Mouse (Mus musculus) C2C12 (cell line): ENCODE results near the gene 2010111I01Rik.

Source experiments
- CTCF ChIP-seq: IDR thresholded peaks from one replicate; pipeline ENCODE4 v1.5.1; 2011; ENCODE audit not compliant: control insufficient read depth, insufficient read depth, insufficient read length
- MYOG ChIP-seq: IDR thresholded peaks from one replicate; pipeline ENCODE4 v1.6.1; 2011; ENCODE audit not compliant: control insufficient read depth, insufficient read length; ENCODE audit errors: extremely low read depth
- USF1 ChIP-seq: IDR thresholded peaks from one replicate; pipeline ENCODE4 v1.6.1; 2011; ENCODE audit warnings: low read depth, mild to moderate bottlenecking, control low read depth, moderate library complexity

DNA sequence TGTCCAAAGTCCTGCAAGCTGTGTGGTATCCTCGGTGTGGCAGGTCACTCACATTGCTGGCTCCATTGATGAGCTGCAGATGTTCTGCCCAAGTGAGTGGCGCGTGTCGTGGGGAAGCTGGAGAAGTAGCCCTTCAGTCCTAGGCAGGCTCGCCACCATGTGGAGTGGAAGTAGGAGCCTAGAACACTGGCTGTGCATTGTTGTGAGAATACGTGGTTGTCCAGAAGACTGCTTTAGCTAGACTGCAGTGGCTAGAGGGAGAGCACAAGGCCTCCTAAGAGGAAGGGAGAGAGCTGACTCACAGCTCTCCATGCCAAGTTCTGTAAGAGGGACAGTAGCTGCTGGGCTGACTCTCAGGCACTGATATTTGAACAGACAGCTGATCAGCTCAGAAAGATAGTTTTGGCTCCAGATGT lies 293.5 kb downstream of the 2010111I01Rik start:
- TF ChIP-seq CTCF (no peak), MYOG (no peak), USF1 (no peak)
